Mouse (Mus musculus) bone marrow macrophage, adult 2 months (primary cell): ENCODE data around the gene Dlk1.

Experiments
- CTCF ChIP-seq: IDR thresholded peaks from 2 replicates; pipeline ENCODE4 v1.5.1; 2012; ENCODE audit warnings: low read depth, mild to moderate bottlenecking, low read length, moderate library complexity
- POLR2A ChIP-seq: IDR thresholded peaks from 2 replicates; pipeline ENCODE4 v1.6.1; 2012; ENCODE audit warnings: mild to moderate bottlenecking, low read depth, low read length, borderline replicate concordance

DNA sequence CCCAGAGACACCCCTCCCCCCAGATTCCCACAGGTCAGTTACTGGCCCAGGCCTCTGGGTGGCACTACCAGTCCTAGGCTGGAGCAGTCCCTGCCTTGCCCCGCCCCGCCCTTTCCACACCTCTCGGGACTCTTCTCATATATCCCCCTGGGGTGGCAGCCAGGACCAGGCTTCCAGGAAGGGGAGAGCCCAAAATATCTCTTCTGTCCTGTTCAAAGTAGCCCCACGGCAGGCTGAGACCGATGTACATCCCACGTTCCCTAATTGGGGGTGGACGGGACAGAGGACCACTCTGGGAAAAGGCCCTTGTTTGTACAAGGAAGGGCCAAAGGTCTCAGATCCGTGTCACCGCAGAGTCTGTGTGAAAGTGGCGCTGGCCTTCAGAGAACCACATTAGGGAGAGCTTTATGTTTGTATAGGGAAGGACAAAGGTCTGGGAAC lies 16.2 kb upstream of the Dlk1 start:
- no peak for TF ChIP-seq CTCF
- TF ChIP-seq POLR2A = no peak
